Mouse (Mus musculus) thymus, adult 2 months (tissue): Measurements from ENCODE around the gene Aldh3b1.

ENCODE experiments used
- CTCF ChIP-seq: fragments of 200-500 bp; IDR thresholded peaks from 2 replicates; pipeline ENCODE4 v1.5.1; 2012; ENCODE audit warnings: mild to moderate bottlenecking, control low read depth, low read length, moderate library complexity, borderline replicate concordance; ENCODE audit not compliant: control insufficient read depth, poor library complexity, insufficient read depth; ENCODE audit errors: extremely low read depth
- POLR2A ChIP-seq: fragments of 200-500 bp; IDR thresholded peaks from 2 replicates; pipeline ENCODE4 v1.6.1; 2012; ENCODE audit warnings: mild to moderate bottlenecking, low read length, control low read depth, moderate library complexity; ENCODE audit not compliant: control insufficient read depth, poor library complexity, insufficient read depth; ENCODE audit errors: extremely low read depth

DNA sequence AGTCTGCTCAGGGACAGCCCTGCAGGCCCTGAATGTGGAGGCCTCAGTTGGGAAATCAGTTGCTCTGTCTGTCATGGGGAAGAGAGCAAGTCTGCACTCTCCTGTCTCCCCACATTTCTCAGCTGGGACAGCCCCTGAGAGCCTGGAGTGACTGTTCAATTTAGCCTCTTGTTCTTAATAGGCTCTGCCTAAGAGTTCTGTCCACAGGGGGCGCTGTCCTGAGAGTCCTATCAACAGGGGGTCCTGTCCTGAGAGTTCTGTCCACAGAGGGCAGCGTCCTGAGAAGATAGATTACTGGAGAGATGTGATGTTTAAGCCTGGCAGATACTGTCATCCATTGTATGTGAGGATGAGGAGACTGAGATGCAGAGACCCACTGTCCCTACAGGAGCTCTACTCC is 32.9 kb upstream of the Aldh3b1 start:
- no peak for TF ChIP-seq POLR2A
- no peak for TF ChIP-seq CTCF
